Mouse (Mus musculus): ENCODE data around the gene Lrrc27. TPM values are rescaled to one million over a fixed set of nuclear protein-coding genes. Genes with fewer than 3 reads are reported as not detected.

Gene Lrrc27
- polyA plus RNA-seq, 1 experiment, result 6.4 TPM

GRCm38 (mm10) chr7:139220303-139220702 is 7.5 kb downstream of the Lrrc27 start:
- Histone ChIP-seq H3K27me3 (ENCODE audit: control insufficient read depth, insufficient read depth, low read length, poor library complexity, severe bottlenecking) (no peaks in the 10 kb centered on the region), H3K9ac (ENCODE audit: low read depth, poor library complexity, severe bottlenecking) (no peak overlapping the region), H3K9me3 (replicated peaks; ENCODE audit: control insufficient read depth, insufficient read depth, low read length, poor library complexity, severe bottlenecking) (no peaks in the 10 kb centered on the region), H3K4me1 (ENCODE audit: control insufficient read depth, insufficient read depth, low read length) (no peaks in the 10 kb centered on the region), H3K4me3 (ENCODE audit: low read depth, low read length) (no peak overlapping the region), H3K27ac (ENCODE audit: insufficient read depth, low read length) (no peak overlapping the region), H3K36me3 (ENCODE audit: control insufficient read depth, insufficient read depth, low read length, poor library complexity, severe bottlenecking) (no peaks in the 10 kb centered on the region)
- TF ChIP-seq EP300 (IDR thresholded peaks at IDR 0.05; ENCODE audit: insufficient read depth, low read depth, low read length) (no peak), POLR2A (IDR thresholded peaks at IDR 0.05; ENCODE audit: insufficient read depth, low read length) (no peak), CTCF (IDR thresholded peaks at IDR 0.05; ENCODE audit: low read depth, low read length) (no peak)

GRCm38 (mm10) chr7:139221072-139221471 is 8.3 kb downstream of the Lrrc27 start:
- Histone ChIP-seq H3K27me3 (ENCODE audit: control insufficient read depth, insufficient read depth, low read length, poor library complexity, severe bottlenecking) (no peaks in the 10 kb centered on the region), H3K4me3 (ENCODE audit: low read depth, low read length) (no peak overlapping the region), H3K9me3 (replicated peaks; ENCODE audit: control insufficient read depth, insufficient read depth, low read length, poor library complexity, severe bottlenecking) (no peaks in the 10 kb centered on the region), H3K9ac (ENCODE audit: low read depth, poor library complexity, severe bottlenecking) (no peak overlapping the region), H3K36me3 (ENCODE audit: control insufficient read depth, insufficient read depth, low read length, poor library complexity, severe bottlenecking) (no peaks in the 10 kb centered on the region), H3K27ac (ENCODE audit: insufficient read depth, low read length) (no peak overlapping the region), H3K4me1 (ENCODE audit: control insufficient read depth, insufficient read depth, low read length) (no peaks in the 10 kb centered on the region)
- TF ChIP-seq CTCF (IDR thresholded peaks at IDR 0.05; ENCODE audit: low read depth, low read length) (no peak), EP300 (IDR thresholded peaks at IDR 0.05; ENCODE audit: insufficient read depth, low read depth, low read length) (no peak), POLR2A (IDR thresholded peaks at IDR 0.05; ENCODE audit: insufficient read depth, low read length) (no peak)

DNA sequence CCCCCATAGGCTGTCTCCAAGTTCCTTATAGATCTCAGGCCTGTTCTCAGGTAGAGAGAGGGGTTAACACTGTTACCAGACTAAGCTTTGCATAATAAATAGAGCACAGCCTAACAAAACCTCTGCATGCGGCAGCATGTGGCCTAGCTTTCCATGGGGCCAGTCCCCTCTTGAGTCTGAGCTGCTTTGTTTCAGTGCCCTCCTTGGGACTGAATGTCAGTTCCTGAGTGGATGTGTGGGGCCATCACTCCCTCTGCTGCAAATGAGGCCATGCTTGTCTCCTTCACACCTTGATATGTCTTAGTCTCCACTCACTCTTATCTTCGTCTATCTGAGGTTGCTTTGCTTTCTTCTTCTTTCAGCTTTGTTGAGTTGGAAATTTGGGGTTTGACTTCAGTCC is 9.1 kb downstream of the Lrrc27 start:
- H3K27me3 ChIP-seq (ENCODE audit: control insufficient read depth, insufficient read depth, low read length, poor library complexity, severe bottlenecking), result no peaks in the 10 kb centered on the region
- no peaks in the 10 kb centered on the region for H3K36me3 ChIP-seq (ENCODE audit: control insufficient read depth, insufficient read depth, low read length, poor library complexity, severe bottlenecking)
- no peak overlapping the region for H3K9ac ChIP-seq (ENCODE audit: low read depth, poor library complexity, severe bottlenecking)
- no peak for TF ChIP-seq EP300 (IDR thresholded peaks at IDR 0.05; ENCODE audit: insufficient read depth, low read depth, low read length)
- TF ChIP-seq POLR2A (IDR thresholded peaks at IDR 0.05; ENCODE audit: insufficient read depth, low read length), result no peak
- no peak for TF ChIP-seq CTCF (IDR thresholded peaks at IDR 0.05; ENCODE audit: low read depth, low read length)
- no peaks in the 10 kb centered on the region for H3K4me1 ChIP-seq (ENCODE audit: control insufficient read depth, insufficient read depth, low read length)
- H3K27ac ChIP-seq (ENCODE audit: insufficient read depth, low read length), result no peak overlapping the region
- no peak overlapping the region for H3K4me3 ChIP-seq (ENCODE audit: low read depth, low read length)
- H3K9me3 ChIP-seq (replicated peaks; ENCODE audit: control insufficient read depth, insufficient read depth, low read length, poor library complexity, severe bottlenecking), result no peaks in the 10 kb centered on the region

DNA sequence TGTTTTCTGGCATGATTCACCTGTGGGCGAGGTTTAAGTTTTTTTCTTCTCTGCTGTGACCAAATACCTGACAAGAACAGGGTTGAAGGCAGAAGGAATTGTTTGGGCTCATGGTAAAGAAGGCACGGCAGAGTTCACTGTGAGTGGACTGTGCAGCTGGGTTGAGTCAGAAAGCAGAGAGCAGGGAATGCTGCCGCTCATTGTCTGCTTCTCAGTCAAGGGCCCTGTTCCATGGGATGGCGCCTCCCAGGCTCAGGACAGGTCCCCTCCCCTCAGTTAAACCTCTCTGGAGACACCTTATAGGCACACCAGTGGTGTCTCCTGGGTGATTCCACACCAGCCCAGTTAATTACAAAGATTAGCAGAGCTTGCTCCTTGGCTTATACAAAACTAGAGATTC is 9.6 kb downstream of the Lrrc27 start:
- Histone ChIP-seq H3K9me3 (replicated peaks; ENCODE audit: control insufficient read depth, insufficient read depth, low read length, poor library complexity, severe bottlenecking) (no peaks in the 10 kb centered on the region), H3K36me3 (ENCODE audit: control insufficient read depth, insufficient read depth, low read length, poor library complexity, severe bottlenecking) (no peaks in the 10 kb centered on the region), H3K9ac (ENCODE audit: low read depth, poor library complexity, severe bottlenecking) (no peak overlapping the region), H3K27me3 (ENCODE audit: control insufficient read depth, insufficient read depth, low read length, poor library complexity, severe bottlenecking) (no peaks in the 10 kb centered on the region), H3K4me1 (ENCODE audit: control insufficient read depth, insufficient read depth, low read length) (no peaks in the 10 kb centered on the region), H3K4me3 (ENCODE audit: low read depth, low read length) (no peak overlapping the region), H3K27ac (ENCODE audit: insufficient read depth, low read length) (no peak overlapping the region)
- TF ChIP-seq EP300 (IDR thresholded peaks at IDR 0.05; ENCODE audit: insufficient read depth, low read depth, low read length) (no peak), POLR2A (IDR thresholded peaks at IDR 0.05; ENCODE audit: insufficient read depth, low read length) (no peak), CTCF (IDR thresholded peaks at IDR 0.05; ENCODE audit: low read depth, low read length) (no peak)

DNA sequence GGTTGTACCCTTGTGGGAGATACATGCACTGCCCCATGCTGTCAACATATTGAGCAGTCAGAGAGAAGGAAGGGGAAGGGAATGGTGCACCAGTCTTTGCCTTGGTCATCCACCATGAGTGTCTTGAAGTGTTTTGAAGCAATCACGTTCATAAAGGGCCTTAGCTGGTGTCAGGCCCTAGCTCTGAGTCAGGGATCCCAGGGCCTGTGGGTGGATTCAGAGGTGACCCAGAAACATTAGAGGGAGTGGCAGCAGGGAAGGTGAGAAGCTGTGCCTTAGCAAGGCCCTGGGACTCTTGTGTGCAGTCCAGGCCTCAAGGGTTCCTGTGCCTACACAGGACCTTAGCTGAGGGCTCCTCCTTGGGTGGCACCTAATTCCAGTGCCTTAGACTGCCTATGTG is 11.3 kb downstream of the Lrrc27 start:
- no peak overlapping the region for H3K4me3 ChIP-seq (ENCODE audit: low read depth, low read length)
- H3K4me1 ChIP-seq (ENCODE audit: control insufficient read depth, insufficient read depth, low read length), result no peaks in the 10 kb centered on the region
- H3K27ac ChIP-seq (ENCODE audit: insufficient read depth, low read length), result no peak overlapping the region
- no peak for TF ChIP-seq POLR2A (IDR thresholded peaks at IDR 0.05; ENCODE audit: insufficient read depth, low read length)
- no peaks in the 10 kb centered on the region for H3K27me3 ChIP-seq (ENCODE audit: control insufficient read depth, insufficient read depth, low read length, poor library complexity, severe bottlenecking)
- no peak overlapping the region for H3K9ac ChIP-seq (ENCODE audit: low read depth, poor library complexity, severe bottlenecking)
- H3K36me3 ChIP-seq (ENCODE audit: control insufficient read depth, insufficient read depth, low read length, poor library complexity, severe bottlenecking), result no peaks in the 10 kb centered on the region
- no peaks in the 10 kb centered on the region for H3K9me3 ChIP-seq (replicated peaks; ENCODE audit: control insufficient read depth, insufficient read depth, low read length, poor library complexity, severe bottlenecking)

GRCm38 (mm10) chr7:139224725-139225124 is 11.9 kb downstream of the Lrrc27 start:
- no peak overlapping the region for H3K4me3 ChIP-seq (ENCODE audit: low read depth, low read length)
- no peak overlapping the region for H3K9ac ChIP-seq (ENCODE audit: low read depth, poor library complexity, severe bottlenecking)
- H3K36me3 ChIP-seq (ENCODE audit: control insufficient read depth, insufficient read depth, low read length, poor library complexity, severe bottlenecking), result no peaks in the 10 kb centered on the region
- no peak overlapping the region for H3K27ac ChIP-seq (ENCODE audit: insufficient read depth, low read length)
- H3K27me3 ChIP-seq (ENCODE audit: control insufficient read depth, insufficient read depth, low read length, poor library complexity, severe bottlenecking), result no peaks in the 10 kb centered on the region
- no peak for TF ChIP-seq POLR2A (IDR thresholded peaks at IDR 0.05; ENCODE audit: insufficient read depth, low read length)
- TF ChIP-seq EP300 (IDR thresholded peaks at IDR 0.05; ENCODE audit: insufficient read depth, low read depth, low read length), result no peak
- TF ChIP-seq CTCF (IDR thresholded peaks at IDR 0.05; ENCODE audit: low read depth, low read length), result no peak
- no peaks in the 10 kb centered on the region for H3K9me3 ChIP-seq (replicated peaks; ENCODE audit: control insufficient read depth, insufficient read depth, low read length, poor library complexity, severe bottlenecking)
- no peaks in the 10 kb centered on the region for H3K4me1 ChIP-seq (ENCODE audit: control insufficient read depth, insufficient read depth, low read length)
